Mouse (Mus musculus): ENCODE data around the gene Dkk3.
"Not testable (repeated sequence)": the region's sequence is repeated elsewhere in the genome, so short reads cannot be mapped to it uniquely, and the experiment has no call there.

The Dkk3 gene

GRCm38 (mm10) chr7:112165593-112165992, 6.7 kb upstream of the Dkk3 start:
- no peak for DNase-seq

GRCm38 (mm10) chr7:112165032-112165431, 6.2 kb upstream of the Dkk3 start:
- not testable (repeated sequence) for DNase-seq

- no peak for DNase-seq
These were observed 5.6 kb upstream of the Dkk3 start for GRCm38 (mm10) chr7:112164430-112164829.

GRCm38 (mm10) chr7:112159835-112160234, 978 bp upstream of the Dkk3 start:
- no peak for DNase-seq

- no peak for DNase-seq
These were observed 528 bp downstream of the Dkk3 start for GRCm38 (mm10) chr7:112158316-112158741.

GRCm38 (mm10) chr7:112157584-112158315, 1.1 kb downstream of the Dkk3 start:
- DNase-seq: peak; percentile 42

- no peak for DNase-seq
These were observed 3.7 kb downstream of the Dkk3 start for GRCm38 (mm10) chr7:112155194-112155593.

GRCm38 (mm10) chr7:112154445-112154844, 4.4 kb downstream of the Dkk3 start:
- DNase-seq: no peak

- DNase-seq: no peak
These were observed 9.7 kb downstream of the Dkk3 start for GRCm38 (mm10) chr7:112149113-112149512.

- peak; percentile 45 for DNase-seq
These were observed 10.9 kb downstream of the Dkk3 start for GRCm38 (mm10) chr7:112147979-112148378.

GRCm38 (mm10) chr7:112144646-112145179, 14.1 kb downstream of the Dkk3 start:
- no peak for DNase-seq

- DNase-seq: no peak
These were observed 14.9 kb downstream of the Dkk3 start for GRCm38 (mm10) chr7:112143978-112144377.

GRCm38 (mm10) chr7:112143090-112143500, 15.8 kb downstream of the Dkk3 start:
- DNase-seq: no peak

GRCm38 (mm10) chr7:112142616-112143015, 16.2 kb downstream of the Dkk3 start:
- DNase-seq: no peak

- no peak for DNase-seq
These were observed 18.1 kb downstream of the Dkk3 start for GRCm38 (mm10) chr7:112140725-112141124.

GRCm38 (mm10) chr7:112138509-112139405, 20.1 kb downstream of the Dkk3 start:
- DNase-seq: peak; percentile 40

GRCm38 (mm10) chr7:112138168-112138508, 20.7 kb downstream of the Dkk3 start:
- DNase-seq: no peak

GRCm38 (mm10) chr7:112136537-112136936, 22.3 kb downstream of the Dkk3 start:
- DNase-seq: no peak

- no peak for DNase-seq
These were observed 23.7 kb downstream of the Dkk3 start for GRCm38 (mm10) chr7:112135161-112135560.

- DNase-seq: no peak
These were observed 25.6 kb downstream of the Dkk3 start for GRCm38 (mm10) chr7:112133277-112133676.

GRCm38 (mm10) chr7:112132005-112132404, 26.9 kb downstream of the Dkk3 start:
- no peak for DNase-seq

- DNase-seq: no peak
These were observed 28.2 kb downstream of the Dkk3 start for GRCm38 (mm10) chr7:112130660-112131059.

- no peak for DNase-seq
These were observed 29.0 kb downstream of the Dkk3 start for GRCm38 (mm10) chr7:112129851-112130250.

GRCm38 (mm10) chr7:112128810-112129209, 30.0 kb downstream of the Dkk3 start:
- DNase-seq: peak; percentile 49

Measured in kidney, adult 18-20 months (tissue).